Mouse (Mus musculus): ENCODE data around the gene Amph. TPM values are rescaled to one million over a fixed set of nuclear protein-coding genes. Genes with fewer than 3 reads are reported as not detected.

Amph gene
- not detected for total RNA-seq (2023)

GRCm38 (mm10) chr13:18948171-18949028 lies at the start of gene Amph:
Gene Amph (plus strand): TSS chr13:18948205.

Other genes starting within 250 kb of the Amph start
- 10 to 100 TPM; 55.1 to 61.3 TPM for gene Vps41, start 230.9 kb upstream of the Amph start, total RNA-seq (2023)